Mouse (Mus musculus) right cerebral cortex, postnatal 14 days (tissue): Measurements from ENCODE around the gene Tex30.
"Not testable (repeated sequence)": the region's sequence is repeated elsewhere in the genome, so short reads cannot be mapped to it uniquely, and the experiment has no call there.

ENCODE experiments used
- DNase-seq: peaks from one replicate; pipeline ENCODE4 v3.0.0; 2022

Gene Tex30

GRCm38 (mm10) chr1:44102259-44102717 is at the start of gene Tex30:
Gene Tex30 (minus strand): TSS chr1:44102441.
- DNase-seq, result peak; percentile 94

GRCm38 (mm10) chr1:44148706-44149105 is 46.5 kb upstream of the Tex30 start:
- DNase-seq, result no peak

- DNase-seq, result peak; percentile 81
Observed at GRCm38 (mm10) chr1:44147563-44148381, 45.5 kb upstream of the Tex30 start, which contains the start of gene Ercc5. Gene Ercc5 (plus strand): TSS chr1:44147744.

- DNase-seq, result no peak
Observed at GRCm38 (mm10) chr1:44142747-44143146, 40.5 kb upstream of the Tex30 start.

- no peak for DNase-seq
Observed at GRCm38 (mm10) chr1:44140232-44140631, 38.0 kb upstream of the Tex30 start.

- no peak for DNase-seq
Observed at GRCm38 (mm10) chr1:44129929-44130581, 27.8 kb upstream of the Tex30 start.

GRCm38 (mm10) chr1:44125590-44125989 is 23.3 kb upstream of the Tex30 start:
- DNase-seq, result no peak

- no peak for DNase-seq
Observed at GRCm38 (mm10) chr1:44122256-44122655, 20.0 kb upstream of the Tex30 start.

- no peak for DNase-seq
Observed at GRCm38 (mm10) chr1:44120074-44120406, 17.8 kb upstream of the Tex30 start.

- peak; percentile 76 for DNase-seq
Observed at GRCm38 (mm10) chr1:44119201-44120073, 17.2 kb upstream of the Tex30 start.

GRCm38 (mm10) chr1:44118239-44119054 is 16.2 kb upstream of the Tex30 start, which contains the start of the genes Kdelc1 and Bivm:
Gene Kdelc1 (minus strand): TSS chr1:44118808.
Gene Bivm (plus strand): TSS chr1:44118957.
- peak; percentile 88 for DNase-seq

GRCm38 (mm10) chr1:44117571-44117970 is 15.3 kb upstream of the Tex30 start:
- no peak for DNase-seq

GRCm38 (mm10) chr1:44102939-44103338 is 698 bp upstream of the Tex30 start:
- no peak for DNase-seq

- DNase-seq, result peak; percentile 7
Observed at GRCm38 (mm10) chr1:44101448-44102225, 604 bp downstream of the Tex30 start.

GRCm38 (mm10) chr1:44064625-44065024 is 37.6 kb downstream of the Tex30 start:
- DNase-seq, result peak; percentile 54

GRCm38 (mm10) chr1:44063439-44063838 is 38.8 kb downstream of the Tex30 start:
- DNase-seq, result no peak

- DNase-seq, result no peak
Observed at GRCm38 (mm10) chr1:44061836-44062235, 40.4 kb downstream of the Tex30 start, which contains the start of gene Gm8251. Gene Gm8251 (minus strand): TSS chr1:44061936.

- no peak for DNase-seq
Observed at GRCm38 (mm10) chr1:44057805-44058204, 44.4 kb downstream of the Tex30 start.

GRCm38 (mm10) chr1:44046556-44046955 is 55.7 kb downstream of the Tex30 start:
- DNase-seq, result no peak

- not testable (repeated sequence) for DNase-seq
Observed at GRCm38 (mm10) chr1:44045689-44046088, 56.6 kb downstream of the Tex30 start.

- DNase-seq, result no peak
Observed at GRCm38 (mm10) chr1:44042555-44042915, 59.7 kb downstream of the Tex30 start.
